In genomic region chr3:9128407-9128806, GRCm38 (mm10) we compare ENCODE assay signal across 12 mouse cellular contexts.
DNase-seq lines count a peak whose midpoint lies in the region; ATAC-seq and TF ChIP-seq lines count a peak whose summit lies in the region.
"Had no signal": no experiment of that assay in that cellular context is flagged by ENCODE, and none has a peak within 500 bp of the region (broad histone marks: within the 10 kb centered on the region; RNA-seq: fewer than 3 reads in every experiment).

No protein-coding gene starts in this region.

- no peak overlapping the region for H3K4me2 ChIP-seq in liver, postnatal 0 days (ENCODE audit: low read depth, low read length)
- no peak overlapping the region for H3K4me2 ChIP-seq in liver, embryonic 12.5 days
- no peak overlapping the region for H3K4me2 ChIP-seq in intestine, postnatal 0 days (replicated peaks; ENCODE audit: low read depth)
- no peak overlapping the region for H3K4me2 ChIP-seq in myocyte (ENCODE audit: low read depth)
- H3K4me2 ChIP-seq in forebrain, embryonic 12.5 days, result no peak overlapping the region
- H3K4me2 ChIP-seq: embryonic facial prominence, embryonic 13.5 days had no signal

- no peaks in the 10 kb centered on the region for H3K36me3 ChIP-seq in liver, postnatal 0 days (replicated peaks; ENCODE audit: insufficient read depth, low read length)
- H3K36me3 ChIP-seq in liver, embryonic 12.5 days, result no peaks in the 10 kb centered on the region
- H3K36me3 ChIP-seq in intestine, postnatal 0 days (ENCODE audit: control insufficient read depth, insufficient read depth), result no peaks in the 10 kb centered on the region
- no peaks in the 10 kb centered on the region for H3K36me3 ChIP-seq in myocyte (ENCODE audit: control insufficient read depth, insufficient read depth)
- no peaks in the 10 kb centered on the region for H3K36me3 ChIP-seq in forebrain, embryonic 12.5 days (replicated peaks)
- H3K36me3 ChIP-seq: embryonic facial prominence, embryonic 13.5 days had no signal

- H3K27me3 ChIP-seq in liver, postnatal 0 days (ENCODE audit: insufficient read depth, low read length), result no peaks in the 10 kb centered on the region
- no peaks in the 10 kb centered on the region for H3K27me3 ChIP-seq in liver, embryonic 12.5 days (replicated peaks)
- no peaks in the 10 kb centered on the region for H3K27me3 ChIP-seq in intestine, postnatal 0 days (replicated peaks; ENCODE audit: control insufficient read depth, insufficient read depth, low read length)
- no peaks in the 10 kb centered on the region for H3K27me3 ChIP-seq in myocyte (ENCODE audit: control insufficient read depth, insufficient read depth, insufficient read length)
- no peaks in the 10 kb centered on the region for H3K27me3 ChIP-seq in forebrain, embryonic 12.5 days
- H3K27me3 ChIP-seq: embryonic facial prominence, embryonic 13.5 days had no signal

- WGBS in liver, postnatal 0 days (ENCODE audit: insufficient replicate concordance), result 41% methylated on average over 4 of the region's 4 CpGs
- WGBS in liver, embryonic 12.5 days (ENCODE audit: insufficient replicate concordance), result 50% methylated on average over 4 of the region's 4 CpGs
- WGBS in intestine, postnatal 0 days, result 49% methylated on average over 4 of the region's 4 CpGs
- 78% methylated on average over 4 of the region's 4 CpGs for WGBS in forebrain, embryonic 12.5 days

- H3K9me3 ChIP-seq in liver, postnatal 0 days (ENCODE audit: low read length), result no peaks in the 10 kb centered on the region
- H3K9me3 ChIP-seq in liver, embryonic 12.5 days (replicated peaks), result no peaks in the 10 kb centered on the region
- H3K9me3 ChIP-seq in intestine, postnatal 0 days (ENCODE audit: control insufficient read depth), result no peaks in the 10 kb centered on the region
- H3K9me3 ChIP-seq in forebrain, embryonic 12.5 days, result no peaks in the 10 kb centered on the region
- H3K9me3 ChIP-seq: embryonic facial prominence, embryonic 13.5 days had no signal

- no peak overlapping the region for H3ac ChIP-seq in myocyte (ENCODE audit: control insufficient read depth, insufficient read length)

- no peak overlapping the region for H3K27ac ChIP-seq in liver, postnatal 0 days (ENCODE audit: low read depth)
- no peak overlapping the region for H3K27ac ChIP-seq in liver, embryonic 12.5 days
- H3K27ac ChIP-seq in intestine, postnatal 0 days (ENCODE audit: low read depth, low read length), result no peak overlapping the region
- no peak overlapping the region for H3K27ac ChIP-seq in forebrain, embryonic 12.5 days
- H3K27ac ChIP-seq: embryonic facial prominence, embryonic 13.5 days; gastrocnemius, adult 2 months had no signal

- no peak for TF ChIP-seq CTCF in liver, postnatal 0 days (IDR thresholded peaks at IDR 0.05; ENCODE audit: low read depth)
- no peak for TF ChIP-seq CTCF in intestine, postnatal 0 days (IDR thresholded peaks at IDR 0.05; ENCODE audit: low read depth)

- no peaks in the 10 kb centered on the region for H3K79me2 ChIP-seq in myocyte (ENCODE audit: control insufficient read depth, insufficient read depth)

- no peak for TF ChIP-seq POLR2A in myocyte (IDR thresholded peaks at IDR 0.05; ENCODE audit: insufficient read length, low read depth)

- no peak overlapping the region for H3K4me3 ChIP-seq in liver, postnatal 0 days (ENCODE audit: low read depth, low read length)
- H3K4me3 ChIP-seq in liver, embryonic 12.5 days, result no peak overlapping the region
- H3K4me3 ChIP-seq in intestine, postnatal 0 days (ENCODE audit: low read depth, low read length), result no peak overlapping the region
- H3K4me3 ChIP-seq in myocyte, result no peak overlapping the region
- H3K4me3 ChIP-seq in forebrain, embryonic 12.5 days (replicated peaks), result no peak overlapping the region
- H3K4me3 ChIP-seq: embryonic facial prominence, embryonic 13.5 days; gastrocnemius, adult 2 months had no signal

- no peak overlapping the region for H3K9ac ChIP-seq in liver, postnatal 0 days (replicated peaks)
- no peak overlapping the region for H3K9ac ChIP-seq in liver, embryonic 12.5 days
- no peak overlapping the region for H3K9ac ChIP-seq in intestine, postnatal 0 days (ENCODE audit: low read depth, low read length)
- no peak overlapping the region for H3K9ac ChIP-seq in forebrain, embryonic 12.5 days
- H3K9ac ChIP-seq: embryonic facial prominence, embryonic 13.5 days had no signal

- no peaks in the 10 kb centered on the region for H3K4me1 ChIP-seq in liver, postnatal 0 days (ENCODE audit: insufficient read depth)
- no peaks in the 10 kb centered on the region for H3K4me1 ChIP-seq in liver, embryonic 12.5 days
- H3K4me1 ChIP-seq in intestine, postnatal 0 days (replicated peaks; ENCODE audit: control insufficient read depth, insufficient read depth, low read length), result no peaks in the 10 kb centered on the region
- no peaks in the 10 kb centered on the region for H3K4me1 ChIP-seq in forebrain, embryonic 12.5 days

- peak; percentile 36 for DNase-seq in liver, postnatal 0 days
- peak; percentile 18 to 30 for DNase-seq in adrenal gland, postnatal 36 days
- DNase-seq in gastrocnemius, adult 8-10 months (ENCODE audit: low spot score in 2 of 2), result no peak
- DNase-seq in cerebellum, adult 11 months, result no peak
- DNase-seq: gastrocnemius, adult 2 months; kidney, postnatal 4 days; spleen, adult 18-20 months had no signal

- ATAC-seq in liver, postnatal 0 days, result no peak
- ATAC-seq in liver, embryonic 12.5 days, result no peak
- peak; percentile 86 for ATAC-seq in intestine, postnatal 0 days
- no peak for ATAC-seq in forebrain, embryonic 12.5 days (ENCODE audit: low FRiP score)

- no peak for TF ChIP-seq EP300 in liver, postnatal 0 days (IDR thresholded peaks at IDR 0.05; ENCODE audit: low read depth)

TF ChIP-seq in myocyte, 11 proteins besides CTCF, POLR2A, EP300 and RAD21:
- TF ChIP-seq MYOD1 (IDR thresholded peaks at IDR 0.05; ENCODE audit: control insufficient read depth in 1 of 3, insufficient read length in 2 of 3, low read depth in 2 of 3) (no peak), SRF (IDR thresholded peaks at IDR 0.05; ENCODE audit: control insufficient read depth, insufficient read length, low read depth) (no peak), CEBPB (IDR thresholded peaks at IDR 0.05; ENCODE audit: insufficient read depth, poor library complexity, severe bottlenecking) (peak; percentile 94), POLR2AphosphoS2 (IDR thresholded peaks at IDR 0.05; ENCODE audit: insufficient read length, low read depth) (no peak), E2F4 (IDR thresholded peaks at IDR 0.05; ENCODE audit: insufficient read depth) (no peak), MYOG (IDR thresholded peaks at IDR 0.05; ENCODE audit: control insufficient read depth in 1 of 3, insufficient read depth in 1 of 3, insufficient read length in 2 of 3, low read depth in 2 of 3) (no peak)

Comparison
In these comparisons a context has a peak if more than half of its experiments do, and no peak if none do; other contexts are left out.
1. DNase-seq: peak in liver, postnatal 0 days (single experiment) and adrenal gland, postnatal 36 days (2 of 2); none in gastrocnemius, adult 8-10 months (0 of 2) and cerebellum, adult 11 months (single experiment).